Mouse (Mus musculus): ENCODE data around the gene Six5. TPM values are rescaled to one million over a fixed set of nuclear protein-coding genes. Genes with fewer than 3 reads are reported as not detected.

The Six5 gene
- polyA plus RNA-seq, 1 experiment: 9.8 TPM

GRCm38 (mm10) chr7:19075231-19075630 lies 19.2 kb upstream of the Six5 start:
- Histone ChIP-seq H3K36me3 (ENCODE audit: control insufficient read depth, insufficient read depth, low read length) (no peaks in the 10 kb centered on the region), H3K4me3 (ENCODE audit: extremely low read depth, insufficient read depth, insufficient read length) (peak overlapping the region; percentile 14; the same call in 1 of the 2 replicates), H3K27me3 (ENCODE audit: control insufficient read depth, insufficient read depth, low read length) (peaks cover 19% of the 10 kb centered on the region), H3K27ac (ENCODE audit: insufficient read depth, low read length) (no peak overlapping the region), H3K4me1 (ENCODE audit: control insufficient read depth, insufficient read depth, insufficient read length) (peaks cover 19% of the 10 kb centered on the region)
- no peak for DNase-seq (ENCODE audit: low read depth in 1 of 2, low spot score in 2 of 2)
- TF ChIP-seq CTCF (IDR thresholded peaks at IDR 0.05; ENCODE audit: extremely low read depth, insufficient read depth, insufficient read length, insufficient replicate concordance): no peak
- TF ChIP-seq POLR2A (IDR thresholded peaks at IDR 0.05; ENCODE audit: low read depth, low read length): no peak
- 53% methylated on average over 5 of the region's 5 CpGs for WGBS

DNA sequence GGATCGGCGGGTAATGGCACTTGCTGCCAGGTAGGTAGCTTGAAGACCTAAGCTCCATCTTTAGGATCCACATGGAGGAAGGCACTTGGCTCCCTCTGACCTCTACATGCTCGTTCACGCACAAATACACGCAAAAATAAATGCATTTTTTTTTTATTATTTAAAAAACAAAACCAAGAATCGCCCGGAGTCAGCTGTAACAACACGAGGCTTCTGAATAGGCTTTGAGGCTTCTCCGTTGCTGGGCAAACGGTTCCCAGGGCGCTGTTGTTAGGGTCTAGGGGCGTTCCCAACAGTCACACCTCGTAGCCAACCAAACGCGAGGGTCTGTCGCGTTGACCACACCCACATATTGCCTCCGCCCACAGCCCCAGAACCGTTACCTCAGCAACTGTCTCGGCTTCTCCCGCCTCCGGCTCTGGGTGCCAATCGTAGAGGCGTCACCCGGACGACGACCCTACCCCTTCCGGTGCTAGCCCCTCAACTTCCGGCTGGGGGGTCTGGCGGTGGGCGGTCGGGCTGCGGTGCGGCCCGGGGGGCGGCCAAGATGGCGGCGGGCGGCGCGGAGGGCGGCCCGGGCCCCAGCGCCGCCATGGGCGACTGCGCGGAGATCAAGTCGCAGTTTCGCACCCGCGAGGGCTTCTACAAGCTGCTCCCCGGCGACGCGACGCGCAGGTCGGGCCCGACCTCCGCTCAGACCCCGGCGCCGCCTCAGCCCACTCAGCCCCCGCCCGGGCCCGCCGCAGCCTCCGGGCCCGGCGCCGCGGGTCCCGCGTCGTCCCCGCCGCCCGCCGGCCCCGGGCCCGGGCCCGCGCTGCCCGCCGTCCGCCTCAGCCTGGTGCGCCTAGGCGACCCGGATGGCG lies 18.4 kb upstream of the Six5 start, which contains the start of gene Dmwd:
Dmwd (plus strand) TSS at position 505 of the 863 bp plus-strand sequence.
- Histone ChIP-seq H3K4me3 (ENCODE audit: extremely low read depth, insufficient read depth, insufficient read length) (peak within 1 kb of the TSS; percentile 44), H3K27me3 (ENCODE audit: control insufficient read depth, insufficient read depth, low read length) (peaks cover 18% of the 10 kb centered on the region), H3K36me3 (ENCODE audit: control insufficient read depth, insufficient read depth, low read length) (no peaks in the 10 kb centered on the region), H3K4me1 (ENCODE audit: control insufficient read depth, insufficient read depth, insufficient read length) (peaks cover 19% of the 10 kb centered on the region), H3K27ac (ENCODE audit: insufficient read depth, low read length) (no peak within 1 kb of the TSS; the same call in 1 of the 2 replicates)
- TF ChIP-seq CTCF (IDR thresholded peaks at IDR 0.05; ENCODE audit: extremely low read depth, insufficient read depth, insufficient read length, insufficient replicate concordance) (no peak), POLR2A (IDR thresholded peaks at IDR 0.05; ENCODE audit: low read depth, low read length) (no peak)
- peak in 1 of 2 experiments; percentile 66 for DNase-seq (ENCODE audit: low read depth in 1 of 2, low spot score in 2 of 2)
- WGBS: 1% methylated on average over 86 of the region's 91 CpGs

DNA sequence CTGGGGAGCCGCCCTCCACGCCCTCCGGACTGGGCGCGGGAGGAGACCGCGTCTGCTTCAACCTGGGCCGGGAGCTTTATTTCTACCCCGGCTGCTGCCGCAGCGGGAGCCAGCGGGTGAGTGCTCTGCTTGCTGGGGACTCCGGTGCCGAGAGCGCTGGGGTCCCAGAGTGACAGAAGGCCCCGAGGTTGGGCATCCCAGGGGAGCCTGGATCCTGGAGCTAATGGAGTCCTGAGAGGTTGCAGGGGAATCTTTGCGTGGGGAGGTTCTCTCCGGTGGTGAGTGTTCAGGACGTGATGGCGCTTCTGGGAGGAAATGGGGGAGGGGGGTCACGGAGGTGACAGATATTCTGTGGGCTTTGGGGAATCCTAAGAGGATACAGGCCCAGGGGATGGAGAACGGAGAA lies 17.8 kb upstream of the Six5 start:
- under 1% methylated on average over 22 of the region's 22 CpGs for WGBS
- Histone ChIP-seq H3K4me3 (ENCODE audit: extremely low read depth, insufficient read depth, insufficient read length) (peak overlapping the region; percentile 34), H3K27ac (ENCODE audit: insufficient read depth, low read length) (no peak overlapping the region; the same call in 1 of the 2 replicates), H3K27me3 (ENCODE audit: control insufficient read depth, insufficient read depth, low read length) (peaks cover 18% of the 10 kb centered on the region), H3K36me3 (ENCODE audit: control insufficient read depth, insufficient read depth, low read length) (no peaks in the 10 kb centered on the region), H3K4me1 (ENCODE audit: control insufficient read depth, insufficient read depth, insufficient read length) (peaks cover 19% of the 10 kb centered on the region)
- no peak for DNase-seq (ENCODE audit: low read depth in 1 of 2, low spot score in 2 of 2)
- TF ChIP-seq CTCF (IDR thresholded peaks at IDR 0.05; ENCODE audit: extremely low read depth, insufficient read depth, insufficient read length, insufficient replicate concordance): no peak
- TF ChIP-seq POLR2A (IDR thresholded peaks at IDR 0.05; ENCODE audit: low read depth, low read length): no peak

DNA sequence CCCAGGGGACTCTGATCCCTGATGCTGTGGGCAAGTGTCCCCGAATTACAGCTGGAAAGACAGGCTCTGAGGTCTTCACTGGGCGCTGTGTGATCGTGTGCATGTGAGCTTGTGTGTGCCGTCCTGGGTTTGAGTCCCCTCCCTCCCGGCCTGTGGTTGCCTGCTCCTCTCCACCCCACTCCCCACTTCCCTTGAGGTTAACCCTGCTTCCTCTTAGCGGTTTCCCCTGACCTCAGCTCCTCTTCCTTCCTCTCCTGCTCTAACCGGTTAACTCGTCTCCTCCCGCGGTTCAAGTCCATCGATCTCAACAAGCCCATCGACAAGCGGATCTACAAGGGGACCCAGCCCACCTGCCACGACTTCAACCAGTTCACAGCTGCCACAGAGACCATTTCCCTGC lies 16.6 kb upstream of the Six5 start:
- Histone ChIP-seq H3K36me3 (ENCODE audit: control insufficient read depth, insufficient read depth, low read length) (no peaks in the 10 kb centered on the region), H3K27me3 (ENCODE audit: control insufficient read depth, insufficient read depth, low read length) (peaks cover 21% of the 10 kb centered on the region), H3K4me3 (ENCODE audit: extremely low read depth, insufficient read depth, insufficient read length) (no peak overlapping the region), H3K27ac (ENCODE audit: insufficient read depth, low read length) (no peak overlapping the region), H3K4me1 (ENCODE audit: control insufficient read depth, insufficient read depth, insufficient read length) (peaks cover 19% of the 10 kb centered on the region)
- peak; percentile 74 to 88 for DNase-seq (ENCODE audit: low read depth in 1 of 2, low spot score in 2 of 2)
- TF ChIP-seq POLR2A (IDR thresholded peaks at IDR 0.05; ENCODE audit: low read depth, low read length) (no peak), CTCF (IDR thresholded peaks at IDR 0.05; ENCODE audit: extremely low read depth, insufficient read depth, insufficient read length, insufficient replicate concordance) (no peak)
- 3% methylated on average over 14 of the region's 14 CpGs for WGBS

GRCm38 (mm10) chr7:19078732-19079131 lies 15.7 kb upstream of the Six5 start:
- Histone ChIP-seq H3K27me3 (ENCODE audit: control insufficient read depth, insufficient read depth, low read length) (peaks cover 23% of the 10 kb centered on the region), H3K4me3 (ENCODE audit: extremely low read depth, insufficient read depth, insufficient read length) (no peak overlapping the region), H3K36me3 (ENCODE audit: control insufficient read depth, insufficient read depth, low read length) (no peaks in the 10 kb centered on the region), H3K27ac (ENCODE audit: insufficient read depth, low read length) (no peak overlapping the region), H3K4me1 (ENCODE audit: control insufficient read depth, insufficient read depth, insufficient read length) (peaks cover 22% of the 10 kb centered on the region)
- WGBS: 61% methylated on average over 3 of the region's 3 CpGs
- no peak for TF ChIP-seq CTCF (IDR thresholded peaks at IDR 0.05; ENCODE audit: extremely low read depth, insufficient read depth, insufficient read length, insufficient replicate concordance)
- TF ChIP-seq POLR2A (IDR thresholded peaks at IDR 0.05; ENCODE audit: low read depth, low read length): no peak
- no peak for DNase-seq (ENCODE audit: low read depth in 1 of 2, low spot score in 2 of 2)

- no peak for DNase-seq (ENCODE audit: low read depth in 1 of 2, low spot score in 2 of 2)
- Histone ChIP-seq H3K4me3 (ENCODE audit: extremely low read depth, insufficient read depth, insufficient read length) (no peak overlapping the region), H3K27ac (ENCODE audit: insufficient read depth, low read length) (no peak overlapping the region), H3K27me3 (ENCODE audit: control insufficient read depth, insufficient read depth, low read length) (peaks cover 19% of the 10 kb centered on the region), H3K4me1 (ENCODE audit: control insufficient read depth, insufficient read depth, insufficient read length) (peaks cover 38% of the 10 kb centered on the region), H3K36me3 (ENCODE audit: control insufficient read depth, insufficient read depth, low read length) (no peaks in the 10 kb centered on the region)
- no peak for TF ChIP-seq POLR2A (IDR thresholded peaks at IDR 0.05; ENCODE audit: low read depth, low read length)
- no peak for TF ChIP-seq CTCF (IDR thresholded peaks at IDR 0.05; ENCODE audit: extremely low read depth, insufficient read depth, insufficient read length, insufficient replicate concordance)
- 96% methylated on average over 19 of the region's 19 CpGs for WGBS
These were observed 13.9 kb upstream of the Six5 start for GRCm38 (mm10) chr7:19080451-19080950.

Data from spleen, adult 2 months (tissue).